Mouse (Mus musculus): Measurements from ENCODE around the gene Bad. TPM values are rescaled to one million over a fixed set of nuclear protein-coding genes. Genes with fewer than 3 reads are reported as not detected.

Gene Bad
- total RNA-seq, 2 experiments from 2014 or later: 20.6 to 29.0 TPM

DNA sequence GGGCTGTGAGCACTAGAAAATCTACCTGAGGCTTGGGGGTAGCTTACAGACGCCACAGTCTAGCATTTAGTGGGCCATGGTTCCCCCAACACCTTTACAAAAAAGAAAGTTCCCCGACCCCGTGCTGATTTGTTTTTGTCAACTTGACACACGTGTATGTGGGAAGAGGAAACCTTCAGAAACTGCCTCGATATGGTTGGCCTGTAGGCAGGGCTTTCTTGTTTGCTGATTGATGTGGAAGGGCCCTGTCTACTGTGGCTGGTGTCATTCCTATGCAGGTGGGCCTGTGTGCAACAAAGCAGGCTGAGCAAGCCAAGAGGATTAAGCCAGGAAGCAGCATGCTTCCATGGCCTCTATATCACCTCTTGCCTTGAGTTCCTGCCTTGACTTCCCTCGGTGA lies 28.6 kb upstream of the Bad start:
- no peak for ATAC-seq (replicated peaks; ENCODE audit: low FRiP score, low TSS enrichment, poor library complexity, severe bottlenecking)

DNA sequence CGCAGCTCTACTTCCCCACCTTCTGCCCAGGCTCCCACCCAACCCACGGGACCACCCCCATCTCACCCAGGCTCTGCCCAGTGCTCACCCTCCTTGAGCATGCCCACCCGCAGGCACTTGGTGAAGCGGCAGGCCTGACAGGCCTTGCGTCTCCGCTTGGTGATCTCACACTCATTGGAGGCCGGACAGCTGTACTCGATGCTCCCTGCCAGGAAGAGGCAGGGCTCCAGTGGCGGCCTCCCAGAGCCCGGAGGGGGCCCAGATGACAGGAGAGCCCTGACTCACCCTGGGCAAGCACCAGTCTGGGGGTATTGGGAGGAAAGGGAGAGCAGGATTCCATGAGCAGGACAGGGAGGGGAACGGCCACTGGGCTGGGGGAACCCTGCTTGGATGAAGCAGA lies 27.7 kb upstream of the Bad start:
- no peak for ATAC-seq (replicated peaks; ENCODE audit: low FRiP score, low TSS enrichment, poor library complexity, severe bottlenecking)

DNA sequence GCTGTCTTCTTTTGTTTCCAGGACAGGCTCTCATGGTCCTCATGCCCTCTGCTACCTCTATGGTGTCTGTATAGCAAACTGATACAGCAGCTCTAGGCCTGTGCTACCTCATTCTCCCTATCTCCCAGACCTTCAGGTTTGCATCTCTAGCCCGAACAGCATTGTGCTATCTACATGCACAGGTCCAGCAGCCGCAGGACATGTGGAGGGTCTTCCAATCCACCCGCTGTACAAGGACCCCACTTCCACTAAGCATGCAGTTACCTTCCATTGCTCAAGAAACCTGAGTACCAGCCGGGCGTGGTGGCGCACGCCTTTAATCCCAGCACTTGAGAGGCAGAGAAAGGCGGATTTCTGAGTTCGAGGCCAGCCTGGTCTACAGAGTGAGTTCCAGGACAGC lies 27.1 kb upstream of the Bad start:
- ATAC-seq (replicated peaks; ENCODE audit: low FRiP score, low TSS enrichment, poor library complexity, severe bottlenecking): no peak

DNA sequence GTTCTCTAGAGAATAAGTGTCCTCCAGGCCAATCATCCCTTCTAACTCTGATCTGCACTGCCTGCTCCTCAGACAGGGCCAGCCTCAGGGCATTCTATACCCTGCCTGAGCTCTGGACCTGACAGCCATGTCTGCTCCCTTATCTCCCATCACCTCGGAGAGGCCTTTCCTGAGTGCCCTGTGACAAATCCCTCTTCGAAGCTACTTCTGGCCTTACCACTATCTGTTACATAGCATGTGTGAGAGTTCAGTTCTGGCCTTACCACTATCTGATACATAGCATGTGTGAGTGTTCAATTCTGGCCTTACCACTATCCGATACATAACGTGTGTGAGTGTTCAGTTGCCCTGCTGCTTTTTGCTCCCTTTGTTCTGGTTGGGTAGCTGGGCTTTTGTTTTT lies 26.4 kb upstream of the Bad start:
- ATAC-seq (replicated peaks; ENCODE audit: low FRiP score, low TSS enrichment, poor library complexity, severe bottlenecking): peak; percentile 69

DNA sequence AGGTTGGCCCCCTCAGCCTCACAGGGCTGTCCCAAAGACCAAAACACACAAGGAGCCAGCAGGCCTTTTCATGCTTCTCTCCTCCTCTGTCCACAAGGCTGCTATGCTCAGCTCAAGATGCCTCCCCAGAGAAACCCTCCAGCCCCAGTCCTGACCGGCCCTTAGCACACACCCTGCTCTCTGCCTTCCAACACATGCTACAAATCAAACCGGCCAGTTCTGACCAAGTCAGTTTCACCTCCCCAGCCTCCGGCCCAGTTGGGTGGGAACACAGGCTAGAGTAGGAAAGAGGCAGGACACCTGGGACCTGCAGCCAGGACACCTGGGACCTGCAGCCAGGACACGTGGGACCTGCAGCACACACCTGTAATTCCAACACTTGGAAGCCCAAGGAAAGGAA lies 25.2 kb upstream of the Bad start:
- no peak for ATAC-seq (replicated peaks; ENCODE audit: low FRiP score, low TSS enrichment, poor library complexity, severe bottlenecking)

DNA sequence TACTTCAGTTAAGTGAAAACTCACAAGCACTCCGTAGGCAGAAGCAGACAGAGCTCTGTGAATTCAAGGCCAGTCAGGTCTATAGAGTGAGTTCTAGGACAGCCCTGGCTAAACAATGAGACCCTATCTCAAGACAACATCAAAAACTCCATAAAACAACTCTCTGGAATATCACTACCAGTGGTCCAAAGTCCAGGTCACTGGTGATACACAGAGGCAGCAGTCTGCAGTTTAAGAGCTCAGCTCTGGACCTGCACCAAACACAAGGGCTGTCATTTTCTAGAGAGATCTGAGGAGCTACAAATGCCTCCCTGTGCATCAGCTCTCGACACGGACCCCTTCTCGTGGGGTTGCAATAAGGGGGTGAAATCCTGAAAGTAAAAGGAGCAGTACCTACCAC lies 23.3 kb upstream of the Bad start:
- no peak for ATAC-seq (replicated peaks; ENCODE audit: low FRiP score, low TSS enrichment, poor library complexity, severe bottlenecking)

DNA sequence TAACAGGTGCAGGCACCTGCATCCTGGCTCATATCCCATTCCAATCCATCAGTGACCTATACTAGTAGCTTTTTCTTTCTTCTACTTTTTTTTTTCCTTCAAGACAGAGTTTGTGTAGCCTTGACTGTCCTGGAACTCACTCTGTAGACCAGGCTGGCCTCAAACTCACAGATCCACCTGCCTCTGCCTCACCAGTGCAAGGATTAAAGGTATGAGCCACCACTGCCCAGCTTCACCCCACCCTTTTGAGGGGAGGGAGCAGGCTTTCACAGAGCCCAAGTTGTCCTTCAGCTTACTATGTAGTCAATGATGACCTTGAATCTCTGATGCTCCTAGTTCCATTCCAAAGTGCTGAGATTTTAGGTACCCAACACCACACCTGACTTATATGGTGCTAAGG lies 22.2 kb upstream of the Bad start:
- no peak for ATAC-seq (replicated peaks; ENCODE audit: low FRiP score, low TSS enrichment, poor library complexity, severe bottlenecking)

DNA sequence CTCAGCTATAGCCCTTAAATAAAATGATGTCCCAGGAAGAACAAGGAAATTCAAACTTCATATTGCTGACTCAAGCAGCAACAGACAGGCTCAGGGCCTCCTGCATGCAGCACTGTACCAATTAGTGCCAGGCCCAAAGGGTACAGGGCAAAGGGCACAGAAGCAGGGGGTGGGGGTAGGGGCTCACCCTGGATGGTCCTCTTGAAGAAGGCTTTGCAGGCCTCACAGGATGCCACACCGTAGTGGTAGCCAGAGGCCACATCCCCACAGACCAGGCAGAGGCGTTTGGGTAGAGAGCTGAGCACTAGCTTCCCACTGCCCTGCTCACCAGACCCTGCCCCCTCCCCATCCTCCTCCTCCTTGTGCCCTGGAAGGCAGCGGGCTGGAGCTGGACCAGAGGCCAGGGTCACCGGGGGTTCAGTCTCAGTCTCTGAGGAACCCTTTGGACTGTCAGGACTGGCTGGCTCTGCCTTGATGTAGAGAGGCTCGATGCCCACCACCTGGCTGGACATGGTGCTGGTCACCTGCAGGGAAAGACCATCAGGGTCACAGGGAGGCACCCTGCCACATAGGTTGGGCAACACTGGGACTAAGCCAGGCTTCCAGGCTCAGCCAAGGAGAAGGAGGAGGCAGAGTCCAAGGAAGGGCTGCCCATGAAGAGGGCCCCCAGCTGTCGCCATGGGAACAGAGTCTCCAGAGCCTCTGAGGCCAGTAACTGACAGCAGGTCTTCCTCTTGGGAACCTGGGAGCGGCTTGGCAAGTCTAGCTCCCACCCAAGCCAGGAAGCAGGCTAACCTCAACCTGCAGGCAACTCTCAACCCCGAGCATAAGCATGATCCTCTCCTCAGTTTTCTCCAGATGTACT lies 21.6 kb upstream of the Bad start:
- no peak for ATAC-seq (replicated peaks; ENCODE audit: low FRiP score, low TSS enrichment, poor library complexity, severe bottlenecking)

DNA sequence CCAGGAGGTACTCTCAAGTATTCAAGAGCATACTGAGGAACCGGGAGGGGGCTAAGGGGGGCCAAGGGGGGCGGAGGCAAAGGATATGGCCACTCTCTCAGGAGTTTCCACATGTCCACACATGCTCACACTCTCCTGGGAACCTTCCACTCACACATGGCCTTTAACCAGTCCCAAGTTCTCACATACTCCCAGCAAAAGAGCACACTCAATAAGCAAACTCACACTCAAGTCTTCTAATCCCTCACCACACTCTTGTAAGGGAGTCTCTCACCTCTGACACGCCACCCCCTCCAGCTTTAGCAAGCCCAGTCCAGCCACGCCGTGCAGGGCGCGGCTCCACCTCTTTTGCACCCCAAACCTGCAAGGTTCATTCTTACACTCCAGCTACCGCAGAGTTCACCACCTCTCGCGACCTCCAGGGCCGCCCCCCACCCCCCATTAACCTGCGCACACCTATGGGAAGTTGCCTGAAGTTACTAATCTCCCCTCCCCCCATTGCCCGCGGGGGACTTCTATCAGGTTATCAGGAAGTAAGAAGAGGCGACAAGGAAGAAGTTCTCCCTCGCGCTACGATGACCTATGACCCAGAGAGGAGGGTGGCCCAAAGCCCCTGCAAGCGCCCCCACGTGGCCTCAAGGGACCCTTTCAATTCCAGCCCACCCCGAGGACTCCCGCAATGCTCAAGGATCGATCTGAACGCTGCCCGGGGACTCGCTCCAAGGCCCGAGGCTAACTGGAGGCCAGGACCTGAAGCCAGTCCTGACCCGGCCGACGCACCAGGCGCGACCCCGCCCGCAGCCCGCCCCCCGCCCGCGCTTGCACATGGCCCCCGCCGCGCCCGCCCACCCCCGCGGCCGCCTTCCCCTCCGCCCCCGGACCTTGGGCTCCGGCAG lies 20.7 kb upstream of the Bad start:
- peak; percentile 27; the same call in 1 of the 2 replicates for ATAC-seq (replicated peaks; ENCODE audit: low FRiP score, low TSS enrichment, poor library complexity, severe bottlenecking)

DNA sequence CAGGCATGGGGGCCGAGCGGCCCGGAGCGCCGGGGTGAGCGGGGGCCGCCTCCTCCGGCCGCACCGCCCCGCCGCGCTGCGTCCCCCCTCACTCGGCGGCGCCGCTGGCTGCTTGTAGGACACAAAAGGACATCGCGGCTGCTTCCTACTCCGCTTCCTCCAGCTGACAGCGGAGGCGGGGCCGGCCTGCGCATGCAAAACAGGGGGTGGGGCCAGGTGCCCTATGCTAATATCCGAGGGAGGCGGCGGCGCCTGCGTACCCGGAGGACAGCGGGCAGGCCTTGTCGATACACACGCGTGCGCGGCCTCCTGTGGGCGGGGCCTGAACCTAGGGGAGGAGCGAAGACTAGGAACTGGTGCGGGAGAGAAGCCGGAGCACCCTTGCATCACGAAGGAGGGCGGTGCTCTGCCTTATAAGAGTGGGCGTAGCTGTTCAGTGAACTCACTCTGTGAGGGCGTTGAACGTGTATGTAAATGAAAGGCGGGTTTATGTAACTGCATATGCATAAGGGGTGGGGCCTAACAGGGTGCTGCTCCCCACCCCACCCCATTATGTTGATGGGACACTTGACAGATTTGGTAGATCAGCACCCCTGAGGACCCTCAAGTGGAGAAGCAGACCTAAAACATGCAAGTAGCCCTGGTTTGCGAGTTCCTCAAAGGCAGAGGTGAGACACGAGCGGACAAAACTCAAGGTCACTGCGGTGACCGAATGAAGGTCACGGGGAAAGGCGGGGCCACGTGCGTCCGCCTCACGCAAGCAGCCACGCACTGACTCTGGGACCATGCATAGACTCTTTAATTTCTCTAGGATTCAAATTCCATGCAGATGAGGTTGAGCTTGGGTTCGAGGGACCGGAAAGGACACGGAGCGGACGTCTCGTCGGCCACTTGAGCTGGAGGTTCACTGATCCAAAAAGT lies 19.8 kb upstream of the Bad start, which contains the start of gene Esrra:
TSS of gene Esrra (minus strand) at position 167 of the 921 bp plus-strand sequence.
- peak; percentile 92 for ATAC-seq (replicated peaks; ENCODE audit: low FRiP score, low TSS enrichment, poor library complexity, severe bottlenecking)

DNA sequence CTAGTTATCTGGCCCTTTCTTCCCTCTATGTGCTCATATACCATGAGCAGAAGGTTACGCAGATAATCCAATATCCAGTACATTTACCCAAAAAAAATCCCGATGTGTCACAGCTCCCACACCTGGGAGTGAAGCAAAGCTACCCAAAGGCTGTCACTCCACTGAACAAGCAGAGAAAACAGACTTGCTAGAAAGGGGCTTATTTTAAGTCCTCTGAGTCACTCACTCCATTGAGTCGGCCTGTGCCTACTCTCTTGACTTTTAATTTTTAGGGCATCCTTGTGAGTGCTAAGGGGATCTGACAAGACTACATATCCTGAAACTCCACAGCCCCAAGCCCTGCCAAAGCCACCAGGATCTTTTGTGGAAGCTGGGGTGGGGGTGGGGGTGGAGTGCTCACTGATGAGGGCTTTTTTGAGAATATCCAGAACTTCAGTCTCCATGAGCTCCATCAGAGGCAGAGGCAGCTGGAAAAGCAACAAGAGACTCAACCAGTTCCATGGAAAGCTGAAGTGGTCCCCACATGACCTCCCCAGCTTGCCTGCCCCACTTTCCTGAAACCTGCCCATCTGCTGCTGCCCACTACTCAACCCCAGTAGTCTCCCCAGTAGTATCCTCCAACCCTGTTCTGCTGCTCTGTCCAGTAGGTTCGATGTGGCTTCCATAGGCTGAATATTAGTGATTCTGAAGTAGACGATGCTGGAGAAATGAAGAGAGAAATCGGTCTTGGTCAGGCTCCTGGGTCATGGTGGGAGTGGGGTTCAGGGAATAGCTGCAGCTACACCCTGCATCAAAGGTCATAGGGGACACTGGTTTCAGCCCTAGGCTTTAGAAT lies 18.5 kb upstream of the Bad start:
- ATAC-seq (replicated peaks; ENCODE audit: low FRiP score, low TSS enrichment, poor library complexity, severe bottlenecking): no peak

DNA sequence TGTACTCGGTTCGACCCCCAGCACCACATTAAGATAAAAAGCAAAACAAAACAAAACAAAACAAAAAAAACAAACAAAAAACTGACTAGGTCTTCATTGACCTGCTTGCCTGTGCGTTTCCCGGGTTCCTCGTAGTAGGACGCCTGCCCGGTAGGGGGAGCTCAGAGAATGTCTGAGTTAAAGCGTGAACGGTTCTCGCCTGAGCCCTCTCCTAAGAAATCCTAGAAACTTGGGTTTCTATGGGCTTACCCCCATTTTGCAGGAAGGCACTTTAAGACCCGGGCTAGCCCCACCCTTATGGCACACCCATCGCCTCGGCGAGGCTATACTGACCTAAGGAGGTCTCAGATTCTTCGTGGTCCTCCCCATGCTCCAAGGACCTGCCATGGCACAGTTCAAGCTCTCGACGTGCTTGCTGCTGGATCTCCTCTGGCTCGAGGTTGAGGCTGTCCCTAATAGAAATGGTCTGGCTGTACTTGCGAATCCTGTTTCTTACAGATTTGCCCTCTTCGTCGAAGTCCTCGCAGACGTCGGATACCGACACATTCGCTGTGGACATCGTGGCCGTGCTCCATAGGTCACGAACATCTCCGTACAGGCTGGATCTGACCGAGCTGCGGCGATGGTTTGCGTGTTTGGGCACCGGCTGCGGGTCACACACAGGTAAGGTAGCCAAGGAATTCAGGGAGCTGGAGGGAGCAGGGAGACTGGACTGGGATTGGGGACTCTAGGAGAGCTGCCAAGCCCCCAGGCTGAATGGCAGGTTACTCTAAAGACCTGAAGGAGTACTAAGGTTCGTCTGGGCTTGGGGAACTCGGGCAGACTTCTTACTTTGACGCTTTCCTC lies 17.0 kb upstream of the Bad start:
- no peak for ATAC-seq (replicated peaks; ENCODE audit: low FRiP score, low TSS enrichment, poor library complexity, severe bottlenecking)

DNA sequence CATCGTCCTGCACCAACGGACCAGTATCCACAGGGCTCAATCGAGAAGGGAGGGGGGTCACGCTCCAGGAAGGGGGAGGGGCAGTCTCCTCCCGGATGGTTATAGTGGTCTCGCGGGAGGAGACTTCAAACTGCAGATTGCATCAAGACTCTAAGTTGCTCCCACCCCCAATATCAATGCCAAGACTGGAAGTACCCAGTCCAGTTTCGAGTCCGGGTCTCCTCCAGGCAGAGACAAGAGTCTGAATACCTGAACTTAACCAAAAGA lies 16.4 kb upstream of the Bad start, which contains the start of gene Catsperz:
TSS of gene Catsperz (minus strand) at position 74 of the 267 bp plus-strand sequence.
- ATAC-seq (replicated peaks; ENCODE audit: low FRiP score, low TSS enrichment, poor library complexity, severe bottlenecking): no peak

DNA sequence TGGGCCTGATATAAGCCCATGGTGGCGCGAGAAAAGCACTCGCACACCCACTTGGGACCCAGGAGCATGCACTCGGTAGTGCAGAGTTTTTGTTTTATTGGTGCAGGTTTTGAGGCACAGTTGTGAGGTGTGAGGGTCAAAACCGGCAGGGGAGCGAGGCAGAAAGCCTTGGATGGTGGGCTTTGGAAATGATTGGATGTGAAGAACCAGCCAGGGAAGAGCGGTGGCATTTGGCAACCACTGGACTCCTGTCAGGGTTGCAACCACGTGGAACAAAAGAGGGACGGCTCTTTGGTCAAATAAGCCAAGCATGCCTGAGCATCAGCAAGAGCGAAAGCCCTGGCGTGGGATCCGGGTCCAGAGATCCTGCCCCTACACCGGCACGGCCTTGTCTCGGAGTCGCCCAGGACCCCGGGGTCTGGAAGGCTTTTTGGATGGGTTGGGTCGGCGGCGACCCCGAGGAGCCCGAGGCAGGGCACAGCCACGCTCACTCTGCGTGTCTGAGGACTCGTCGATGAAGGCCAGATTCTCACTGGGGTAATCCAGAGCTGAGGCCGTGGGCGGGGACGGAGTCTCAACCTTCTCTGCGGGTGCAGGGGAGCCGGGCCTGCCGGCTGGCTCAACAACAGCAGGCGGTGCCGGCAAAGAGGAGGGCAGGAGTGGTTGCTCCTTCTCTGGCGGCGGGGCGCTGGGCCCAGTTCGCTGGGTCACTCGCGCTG lies 15.9 kb upstream of the Bad start:
- no peak for ATAC-seq (replicated peaks; ENCODE audit: low FRiP score, low TSS enrichment, poor library complexity, severe bottlenecking)

DNA sequence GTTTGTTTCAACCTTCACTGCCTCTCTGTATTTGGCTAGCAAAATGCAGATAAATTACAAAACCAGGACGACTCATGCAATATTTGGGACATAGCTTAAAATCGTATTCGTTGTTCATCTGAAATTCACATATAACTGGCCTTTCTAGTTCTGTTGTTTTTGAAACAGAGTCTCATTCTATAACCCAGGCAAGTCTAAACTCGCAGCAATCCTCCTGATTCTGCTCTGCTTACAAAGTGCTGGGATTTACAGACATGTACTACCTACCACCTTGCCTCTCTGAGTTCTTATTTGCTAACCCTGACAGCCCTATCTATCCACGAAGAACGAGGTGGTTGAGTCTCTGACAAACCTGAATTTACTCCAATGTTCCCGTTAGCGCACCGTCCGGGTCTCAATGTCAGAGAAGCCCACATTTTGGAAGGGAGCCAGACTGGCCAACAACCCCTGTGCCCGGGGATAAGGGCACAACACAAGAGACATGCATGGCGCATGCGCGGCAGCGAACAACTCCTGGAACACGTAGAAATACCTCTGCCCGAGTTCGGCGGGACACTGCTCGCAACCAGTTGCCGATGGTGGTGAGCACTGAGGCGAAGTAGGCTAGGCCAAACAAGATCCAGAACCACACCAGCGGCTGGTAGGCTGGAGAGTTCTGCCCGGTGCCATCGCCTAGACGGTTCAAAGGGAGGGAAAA lies 15.0 kb upstream of the Bad start:
- no peak for ATAC-seq (replicated peaks; ENCODE audit: low FRiP score, low TSS enrichment, poor library complexity, severe bottlenecking)

DNA sequence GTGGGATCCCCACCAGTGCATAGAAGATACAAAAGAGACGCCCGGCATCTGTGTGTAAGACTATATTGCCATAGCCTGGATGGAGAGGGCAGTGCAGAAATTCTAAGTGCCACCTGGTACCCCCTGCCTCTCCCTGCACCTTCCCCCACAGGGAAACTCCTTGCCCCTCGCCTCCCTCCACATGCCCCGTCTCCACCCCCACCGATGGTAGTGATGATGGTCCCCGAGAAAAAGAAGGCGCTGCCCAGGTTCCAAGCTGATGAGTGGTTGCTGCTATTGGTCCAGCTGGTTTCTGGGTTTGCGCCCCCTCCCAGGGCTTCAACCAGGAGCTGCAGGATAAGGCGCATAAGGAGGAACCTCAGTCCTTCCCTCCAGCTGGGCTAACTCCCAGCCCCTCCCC lies 13.6 kb upstream of the Bad start:
- no peak for ATAC-seq (replicated peaks; ENCODE audit: low FRiP score, low TSS enrichment, poor library complexity, severe bottlenecking)

DNA sequence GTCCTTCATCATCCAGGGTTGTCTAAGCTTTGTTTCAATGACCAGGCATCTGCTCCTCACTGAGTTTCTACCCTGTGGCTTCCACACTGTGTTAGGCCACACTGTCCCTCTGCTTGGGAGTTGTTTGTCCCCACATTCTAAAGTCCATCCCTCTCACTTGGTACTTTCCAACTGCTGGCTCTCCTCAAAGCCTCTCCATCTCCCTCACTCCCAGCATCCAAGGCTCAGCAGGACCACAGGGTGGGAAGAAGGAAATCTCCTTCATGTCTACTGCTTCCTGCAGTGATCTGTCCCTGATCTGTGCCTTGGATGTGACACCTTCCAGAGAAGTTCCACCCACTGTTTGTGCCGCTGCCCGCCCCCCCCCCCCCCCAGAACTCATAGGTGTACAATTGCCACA lies 10.7 kb upstream of the Bad start:
- ATAC-seq (replicated peaks; ENCODE audit: low FRiP score, low TSS enrichment, poor library complexity, severe bottlenecking): no peak
